Mouse (Mus musculus) activated CD4-positive, CD25-positive, alpha-beta regulatory T cell, adult 4 months (primary cell): Measurements from ENCODE around the gene Ttyh1. TPM values are rescaled to one million over a fixed set of nuclear protein-coding genes. Genes with fewer than 3 reads are reported as not detected.

Experiments
- polyA plus RNA-seq, 2 experiments: library from polyadenylated mRNA; unstranded; fragments of 100-300 nt; shearing (Covaris generic); gene quantifications; one replicate each; pipeline ENCODE4 v1.2.1; 2017

The Ttyh1 gene
- polyA plus RNA-seq, 2 experiments from 2014 or later = 0.45 to 0.53 TPM

Other genes with a start within 250 kb of the Ttyh1 start
- not detected for gene Gm14548, start 221.3 kb upstream of the Ttyh1 start, polyA plus RNA-seq
- gene Lilra6, start 203.9 kb upstream of the Ttyh1 start, polyA plus RNA-seq = not detected
- gene Lair1, start 56.2 kb upstream of the Ttyh1 start, polyA plus RNA-seq = 1 to 10 TPM; 5.3 to 6.9 TPM
- gene Leng8, start 17.6 kb downstream of the Ttyh1 start, polyA plus RNA-seq = 10 to 100 TPM; 26.1 to 29.3 TPM
- gene Leng9, start 31.0 kb downstream of the Ttyh1 start, polyA plus RNA-seq = 1 to 10 TPM; 5.5 to 6.1 TPM
- gene Cdc42ep5, start 45.5 kb downstream of the Ttyh1 start, polyA plus RNA-seq = not detected
- not detected for gene Lilra5, start 118.3 kb downstream of the Ttyh1 start, polyA plus RNA-seq
- gene Ncr1, start 218.3 kb downstream of the Ttyh1 start, polyA plus RNA-seq = not detected